Mouse (Mus musculus) cerebellum, adult 2 months (tissue): Measurements from ENCODE around the gene Clasp2. TPM values are rescaled to one million over a fixed set of nuclear protein-coding genes. Genes with fewer than 3 reads are reported as not detected.

Source experiments
- DNase-seq, 2 experiments: peaks; one replicate each; pipeline ENCODE4 v3.0.0; 2021
- H3K27ac ChIP-seq: fragments of 200-500 bp; 2 replicates; pipeline ENCODE4 v1.5.1; 2012; ENCODE audit warnings: low read length, control low read depth, inconsistent platforms; ENCODE audit not compliant: insufficient read depth
- H3K27me3 ChIP-seq: fragments of 200-500 bp; 2 replicates; pipeline ENCODE4 v1.6.1; 2012; ENCODE audit warnings: inconsistent platforms, mild to moderate bottlenecking, low read length, moderate library complexity; ENCODE audit not compliant: control insufficient read depth, insufficient read depth
- H3K4me1 ChIP-seq: fragments of 200-500 bp; 2 replicates; pipeline ENCODE4 v1.6.1; 2011; ENCODE audit warnings: low read length; ENCODE audit not compliant: control insufficient read depth, insufficient read depth
- H3K4me3 ChIP-seq: fragments of 200-500 bp; replicated peaks from 2 replicates; pipeline ENCODE3; 2011; ENCODE audit warnings: mild to moderate bottlenecking, low read depth, low read length, control low read depth; ENCODE audit not compliant: insufficient read depth
- CTCF ChIP-seq: fragments of 200-500 bp; IDR thresholded peaks from 2 replicates; pipeline ENCODE4 v1.5.1; 2011; ENCODE audit warnings: low read depth, mild to moderate bottlenecking, control low read depth, low read length, moderate library complexity, borderline replicate concordance; ENCODE audit not compliant: insufficient read depth
- POLR2A ChIP-seq: fragments of 200-500 bp; IDR thresholded peaks from 2 replicates; pipeline ENCODE4 v1.6.1; 2011; ENCODE audit warnings: low read length, control low read depth, borderline replicate concordance; ENCODE audit not compliant: insufficient read depth
- WGBS: fragments of 180-500 bp; shearing (Covaris S2); methylation state at CpG from one replicate; pipeline ENCODE4 v1.1.7; 2018; 5-methylcytosine and 5-hydroxymethylcytosine counted together
- polyA plus RNA-seq: library from polyadenylated mRNA; depleted of rRNA; stranded (reverse); fragments of >200 nt; gene quantifications from 2 replicates; pipeline ENCODE4 v1.2.3, GENCODE M21; 2012

Clasp2 gene
- polyA plus RNA-seq, 1 experiment = 145 TPM

DNA sequence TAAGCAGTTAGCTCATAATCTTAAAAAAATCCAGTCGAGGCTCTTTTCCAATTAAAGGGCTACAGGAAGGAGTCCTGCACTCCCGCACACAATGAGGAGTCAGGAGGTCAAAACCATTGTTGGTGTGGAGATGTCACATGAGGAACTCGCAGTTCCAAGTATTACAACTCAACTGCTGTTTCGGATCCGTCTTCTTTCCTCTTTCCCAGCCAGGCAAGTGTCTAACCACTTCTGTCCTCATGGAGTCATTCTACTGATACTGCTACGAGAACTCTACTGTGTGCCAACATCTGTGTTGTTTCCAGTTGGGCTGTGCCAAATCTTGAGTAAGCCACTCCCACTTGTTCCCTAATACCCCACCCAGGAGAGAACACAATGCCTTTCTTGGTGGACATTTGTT is 2.3 kb upstream of the Clasp2 start:
- TF ChIP-seq CTCF (no peak), POLR2A (no peak)
- H3K27ac ChIP-seq = no peak overlapping the region
- no peak for DNase-seq
- no peak overlapping the region for H3K4me3 ChIP-seq
- peaks cover 2% of the 10 kb centered on the region; the same call in 1 of the 2 replicates for H3K4me1 ChIP-seq
- WGBS = 79% methylated on average over 6 of the region's 6 CpGs
- no peaks in the 10 kb centered on the region for H3K27me3 ChIP-seq

DNA sequence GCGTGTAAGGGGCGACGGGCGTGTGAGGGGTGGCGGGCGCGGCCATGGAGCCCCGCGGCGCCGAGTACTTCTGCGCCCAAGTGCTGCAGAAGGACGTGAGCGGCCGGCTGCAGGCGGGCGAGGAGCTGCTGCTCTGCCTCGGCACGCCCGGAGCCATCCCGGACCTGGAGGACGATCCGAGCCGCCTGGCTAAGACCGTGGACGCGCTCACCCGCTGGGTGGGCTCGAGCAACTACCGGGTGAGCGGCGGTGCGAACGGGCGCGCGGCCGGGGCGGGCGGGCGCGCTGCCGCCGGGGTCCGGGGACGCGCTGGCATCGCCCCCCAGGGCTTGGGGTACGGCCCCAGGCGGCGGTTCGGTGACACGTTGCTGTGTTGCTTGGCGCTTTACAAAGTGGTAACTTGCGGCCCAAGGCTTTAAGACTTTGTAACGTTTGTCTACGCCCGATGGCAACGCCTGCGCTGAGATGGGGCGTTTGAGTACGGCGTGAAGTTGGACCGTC is 414 bp downstream of the Clasp2 start:
- Histone ChIP-seq H3K4me1 (peaks cover 2% of the 10 kb centered on the region; the same call in 1 of the 2 replicates), H3K27me3 (no peaks in the 10 kb centered on the region), H3K4me3 (peak overlapping the region; percentile 71), H3K27ac (no peak overlapping the region)
- under 1% methylated on average over 64 of the region's 64 CpGs for WGBS
- DNase-seq = peak; percentile 55 to 62
- TF ChIP-seq CTCF (no peak), POLR2A (no peak)

DNA sequence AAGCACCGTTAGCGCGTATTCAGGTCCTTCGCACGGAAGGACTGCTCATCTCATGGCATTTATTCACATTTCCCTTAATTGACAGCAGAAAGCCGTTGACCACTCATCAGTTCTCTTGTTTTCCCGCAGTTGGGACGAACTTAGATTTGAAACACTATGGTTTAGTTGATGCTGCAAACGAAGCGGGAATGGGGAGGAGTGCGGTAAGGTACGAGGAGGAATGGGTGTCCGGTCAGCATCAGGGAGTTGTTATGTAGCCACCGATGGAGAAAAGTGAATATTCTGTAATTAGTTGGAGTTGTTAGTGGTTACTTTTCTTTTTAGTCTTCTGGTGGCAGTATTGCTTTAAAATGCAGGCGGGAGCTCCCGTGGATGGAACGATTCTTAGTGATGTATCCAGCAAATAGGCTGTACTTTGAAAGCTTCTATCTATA is 1.1 kb downstream of the Clasp2 start:
- peak; percentile 18; the same call in 1 of the 2 replicates for TF ChIP-seq CTCF
- no peak for TF ChIP-seq POLR2A
- Histone ChIP-seq H3K27me3 (no peaks in the 10 kb centered on the region), H3K4me3 (peak overlapping the region; percentile 63), H3K4me1 (peaks cover 2% of the 10 kb centered on the region; the same call in 1 of the 2 replicates), H3K27ac (no peak overlapping the region)
- DNase-seq = peak; percentile 42 to 56
- under 1% methylated on average over 17 of the region's 17 CpGs for WGBS

DNA sequence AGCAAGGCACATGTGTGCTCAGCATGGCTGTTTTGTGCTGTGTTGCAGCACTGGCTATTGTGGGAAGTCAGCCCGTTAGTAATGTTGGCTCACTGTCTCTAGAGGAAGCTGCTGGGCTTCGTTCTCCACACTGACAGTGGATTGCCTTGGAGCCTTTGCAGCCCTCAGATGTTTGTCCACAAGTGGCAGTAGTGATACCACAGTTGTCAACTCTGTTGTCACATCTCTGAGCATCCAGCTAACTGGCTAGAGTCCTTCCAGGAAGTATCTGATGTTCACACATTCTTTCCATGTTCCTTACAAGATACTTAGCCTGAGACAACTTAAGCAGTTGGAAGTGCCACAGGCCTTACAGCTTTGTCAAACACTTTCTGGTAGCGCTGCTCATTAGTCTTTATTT is 2.0 kb downstream of the Clasp2 start:
- no peak overlapping the region for H3K4me3 ChIP-seq
- no peak overlapping the region for H3K27ac ChIP-seq
- peaks cover 2% of the 10 kb centered on the region; the same call in 1 of the 2 replicates for H3K4me1 ChIP-seq
- H3K27me3 ChIP-seq = no peaks in the 10 kb centered on the region
- DNase-seq = no peak
- no peak for TF ChIP-seq CTCF
- no peak for TF ChIP-seq POLR2A
- WGBS = 40% methylated on average over 3 of the region's 3 CpGs

DNA sequence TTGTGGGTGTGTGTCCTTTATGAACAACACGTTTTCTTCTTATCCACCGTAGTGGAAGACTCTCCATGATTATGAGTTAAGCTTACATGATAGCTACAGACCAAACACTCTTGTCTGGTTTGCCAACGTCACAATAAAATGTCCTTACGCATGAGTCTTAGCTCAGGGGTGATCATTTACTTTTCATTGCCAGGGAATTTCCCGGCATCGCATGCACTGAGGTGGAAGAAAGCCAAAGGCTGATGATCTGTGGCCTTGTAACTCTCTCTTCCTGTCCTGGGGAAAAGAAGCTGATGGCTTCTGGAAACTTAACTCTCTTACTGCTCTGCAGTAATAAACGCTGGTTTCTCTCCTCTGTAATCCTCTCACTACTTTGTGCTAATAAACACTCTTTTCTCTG is 8.1 kb downstream of the Clasp2 start:
- H3K4me3 ChIP-seq = no peak overlapping the region
- TF ChIP-seq CTCF (no peak), POLR2A (no peak)
- WGBS = 39% methylated on average over 7 of the region's 7 CpGs
- no peak overlapping the region for H3K27ac ChIP-seq
- no peak for DNase-seq
- H3K27me3 ChIP-seq = no peaks in the 10 kb centered on the region
- no peaks in the 10 kb centered on the region for H3K4me1 ChIP-seq

DNA sequence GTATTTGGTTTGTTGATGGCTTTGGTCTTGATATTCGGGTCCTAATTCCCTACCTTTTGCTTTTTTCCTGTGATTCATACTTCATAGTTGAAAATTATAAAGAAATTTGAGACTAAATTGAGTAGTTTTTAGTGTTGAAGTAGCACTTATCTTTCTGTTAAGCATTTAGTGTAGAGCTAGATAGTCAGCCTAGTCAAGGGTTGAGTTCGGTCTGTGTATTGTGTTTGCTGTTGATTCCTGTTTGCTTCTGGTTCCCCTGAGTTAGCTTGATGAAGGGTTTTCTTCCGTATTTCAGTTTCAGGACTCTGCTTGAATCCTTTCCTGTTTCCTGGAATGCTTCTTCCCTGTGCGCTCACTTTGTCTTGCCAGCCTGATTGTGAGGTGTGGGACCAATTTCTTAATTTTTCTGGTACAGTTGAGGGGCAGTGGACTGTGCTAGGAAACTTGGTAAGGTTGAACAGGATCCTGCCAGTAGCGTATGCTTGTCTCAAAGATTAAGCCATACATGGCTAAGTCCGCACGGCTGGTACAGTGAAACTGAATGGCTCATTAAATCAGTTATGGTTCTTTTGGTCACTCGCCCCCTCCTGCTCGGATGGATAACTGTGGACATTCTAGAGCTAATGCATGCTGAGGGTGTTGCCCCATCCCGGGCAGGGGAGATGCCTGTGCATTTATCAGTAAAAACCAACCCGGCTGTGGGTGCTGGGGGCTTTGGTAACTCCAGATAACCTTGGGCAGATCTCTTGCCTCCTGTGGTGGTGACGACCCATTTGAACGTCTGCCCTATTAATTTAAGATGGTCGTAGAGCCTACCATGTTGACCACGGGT is 14.8 kb downstream of the Clasp2 start:
- H3K27me3 ChIP-seq = no peaks in the 10 kb centered on the region
- no peak overlapping the region for H3K4me3 ChIP-seq
- TF ChIP-seq POLR2A (no peak), CTCF (no peak)
- no peak overlapping the region for H3K27ac ChIP-seq
- DNase-seq = no peak
- no peaks in the 10 kb centered on the region for H3K4me1 ChIP-seq
- 65% methylated on average over 15 of the region's 15 CpGs for WGBS

DNA sequence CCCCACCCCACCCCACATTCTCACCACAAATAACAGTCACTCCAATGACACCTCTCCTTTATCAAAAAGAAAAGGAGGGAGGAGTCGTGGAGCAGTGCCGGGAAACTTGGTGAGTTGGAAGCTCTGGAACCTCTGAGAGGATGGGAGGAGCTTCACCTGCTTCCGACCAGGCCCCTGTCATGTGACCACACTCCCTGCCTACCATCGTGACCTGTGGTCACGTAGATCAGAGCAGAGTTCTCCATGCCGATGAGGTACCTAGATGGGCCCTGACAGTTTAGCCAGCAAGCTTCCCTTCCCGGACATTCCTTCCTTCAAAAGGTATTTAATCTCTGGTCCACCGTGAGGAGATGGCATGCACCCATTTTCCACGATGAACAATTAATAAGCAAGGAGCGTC is 17.2 kb downstream of the Clasp2 start:
- no peak overlapping the region for H3K27ac ChIP-seq
- TF ChIP-seq POLR2A = no peak
- no peak for TF ChIP-seq CTCF
- WGBS = 96% methylated on average over 10 of the region's 10 CpGs

DNA sequence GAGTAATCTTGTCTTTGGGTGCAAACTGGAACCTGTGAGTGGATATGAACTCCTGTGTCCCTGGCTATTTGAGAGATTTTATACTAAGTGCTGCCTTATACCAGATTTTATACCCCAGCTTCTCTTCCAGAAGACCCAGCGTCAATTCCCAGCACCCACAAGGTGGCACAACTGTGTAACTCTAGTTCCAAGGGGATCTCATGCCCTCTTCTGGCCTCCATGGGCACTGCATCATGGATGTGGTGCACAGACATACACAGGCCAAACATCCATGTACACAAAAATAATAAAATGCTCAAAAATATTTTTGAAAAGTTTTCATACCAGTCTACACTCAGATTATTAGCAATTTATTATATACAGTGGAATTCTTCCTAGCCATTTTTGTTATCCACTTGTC is 18.4 kb downstream of the Clasp2 start:
- WGBS = 97% methylated on average over 1 of the region's 1 CpGs
- H3K4me3 ChIP-seq = no peak overlapping the region
- H3K27ac ChIP-seq = no peak overlapping the region
- TF ChIP-seq CTCF (no peak; the same call in 1 of the 2 replicates), POLR2A (no peak)
- H3K4me1 ChIP-seq = no peaks in the 10 kb centered on the region
- H3K27me3 ChIP-seq = no peaks in the 10 kb centered on the region
- DNase-seq = no peak

More for the DNA sequence above, 17.2 kb downstream of the Clasp2 start:
- Histone ChIP-seq H3K4me3 (no peak overlapping the region), H3K4me1 (no peaks in the 10 kb centered on the region), H3K27me3 (no peaks in the 10 kb centered on the region)
- no peak for DNase-seq
